In genomic region chr13:69002173-69002572, GRCm38 (mm10) we compare ENCODE assay signal across 8 mouse cellular contexts. TPM values are rescaled to one million over a fixed set of nuclear protein-coding genes. Genes with fewer than 3 reads are reported as not detected.
A peak's percentile ranks its signal among the peaks of the same experiment; 100 is the strongest.
DNase-seq lines count a peak whose midpoint lies in the region.

No protein-coding gene starts in this region.

- H3K36me3 ChIP-seq in heart, embryonic 10.5 days, result no peaks in the 10 kb centered on the region

- WGBS in heart, embryonic 10.5 days, result 16% methylated on average over 4 of the region's 4 CpGs

- H3K9me3 ChIP-seq in heart, embryonic 10.5 days, result no peaks in the 10 kb centered on the region

- H3K27me3 ChIP-seq in heart, embryonic 10.5 days (ENCODE audit: insufficient read depth, poor library complexity, severe bottlenecking), result peaks cover 34% of the 10 kb centered on the region

- intact Hi-C loops in heart, postnatal 14 days (cut with DNase I), result loop anchor here (2.0 to 10.0 kb wide), 2 partner anchors 459 to 663 kb away; no protein-coding TSS in a partner anchor
- intact Hi-C loops in left cerebral cortex, postnatal 14 days (cut with DNase I), result loop anchor here (10.0 kb wide), 2 partner anchors 73 to 333 kb away; no protein-coding TSS in a partner anchor

- peaks cover 10% of the 10 kb centered on the region for H3K4me1 ChIP-seq in heart, embryonic 10.5 days

- no peak overlapping the region for H3K4me3 ChIP-seq in heart, embryonic 10.5 days

- DNase-seq in heart, adult 8-10 months (ENCODE audit: low spot score), result peak; percentile 15
- DNase-seq in heart, embryonic 10.5 days (ENCODE audit: low spot score), result no peak
- peak; percentile 74 for DNase-seq in ES-CJ7 (ENCODE audit: low read depth, low spot score)
- DNase-seq in c-Kit-positive CD71-negative TER-119-negative erythroid progenitor cells, embryonic 14.5 days (ENCODE audit: low read depth), result peak; percentile 16
- DNase-seq in heart, postnatal 14 days, result peak; percentile 27 to 59
- DNase-seq in left cerebral cortex, postnatal 14 days (ENCODE audit: low spot score in 2 of 2), result peak; percentile 76 to 84
- peak; percentile 51 for DNase-seq in retina, postnatal 7 days (ENCODE audit: low read depth, low spot score)
- DNase-seq in urinary bladder, postnatal 4 days (ENCODE audit: low spot score in 2 of 2), result no peak

- H3K27ac ChIP-seq in heart, embryonic 10.5 days, result no peak overlapping the region

RNA-seq across cellular contexts. Expression of gene Adcy2, which starts 2.8 kb away (rescaled TPM):
- total RNA-seq in heart, adult 8-10 months (2022), result under 1 TPM; 0.13 to 0.19 (median 0.15) TPM
- polyA plus RNA-seq in heart, embryonic 10.5 days (2016; fragmentation: Nextera tagmentation; extraction: Ambion mirVana), result 0.34 and 0.39 TPM in 2 replicates
- total RNA-seq in heart, postnatal 14 days (2021), result under 1 TPM; 0.53 to 0.68 TPM
- total RNA-seq in left cerebral cortex, postnatal 14 days (2021), result 100 to 1,000 TPM; 106 to 116 TPM

Comparison
In these comparisons a context has a peak if more than half of its experiments do, and no peak if none do; other contexts are left out.
1. DNase-seq: peak in heart, adult 8-10 months (single experiment), ES-CJ7 (single experiment), c-Kit-positive CD71-negative TER-119-negative erythroid progenitor cells, embryonic 14.5 days (single experiment), heart, postnatal 14 days (2 of 2), left cerebral cortex, postnatal 14 days (2 of 2) and retina, postnatal 7 days (single experiment); none in heart, embryonic 10.5 days (single experiment) and urinary bladder, postnatal 4 days (0 of 2).
2. RNA of gene Adcy2, which starts 2.8 kb away (total RNA-seq): 106 to 116 TPM in left cerebral cortex, postnatal 14 days; 0.53 to 0.68 TPM in heart, postnatal 14 days and 0.13 to 0.19 TPM in heart, adult 8-10 months; every median in the first group is over 10 times any median in the second.